Mouse (Mus musculus): ENCODE measurements around the gene Sar1b.

GRCm38 (mm10) chr11:51790662-51791061, 27.2 kb downstream of the Sar1b start:
- TF ChIP-seq POLR2A (IDR thresholded peaks at IDR 0.05; ENCODE audit: borderline replicate concordance, low read depth, low read length) (no peak), CTCF (IDR thresholded peaks at IDR 0.05; ENCODE audit: low read depth, low read length) (no peak)

All from bone marrow macrophage, adult 2 months (primary cell).